11 mouse cellular contexts compared by ENCODE assay signal in genomic region chrX:164787293-164787692, GRCm38 (mm10).
DNase-seq lines count a peak whose midpoint lies in the region; ATAC-seq and TF ChIP-seq lines count a peak whose summit lies in the region.
"Had no signal": no experiment of that assay in that cellular context is flagged by ENCODE, and none has a peak within 500 bp of the region (broad histone marks: within the 10 kb centered on the region; RNA-seq: fewer than 3 reads in every experiment).

No protein-coding gene starts in this region.

- no peak overlapping the region for H3K4me3 ChIP-seq in small intestine, adult 2 months (ENCODE audit: low read depth, low read length)
- H3K4me3 ChIP-seq: midbrain, embryonic 12.5 days had no signal

- TF ChIP-seq CTCF in small intestine, adult 2 months (IDR thresholded peaks at IDR 0.05; ENCODE audit: extremely low read depth, insufficient read length, insufficient replicate concordance, low read depth, low read length): peak; percentile 7; the same call in 1 of the 2 replicates

- no peak for TF ChIP-seq POLR2A in small intestine, adult 2 months (IDR thresholded peaks at IDR 0.05; ENCODE audit: low read depth, low read length)

- DNase-seq in gastrocnemius, adult 18-20 months (ENCODE audit: low spot score): peak; percentile 0
- DNase-seq in gastrocnemius, adult 8-10 months (ENCODE audit: low spot score in 2 of 2): no peak
- peak; percentile 12 for DNase-seq in spleen, adult 18-20 months
- no peak for DNase-seq in spleen, adult 12 weeks (ENCODE audit: low spot score)
- no peak for DNase-seq in layer of hippocampus, postnatal 25 days (ENCODE audit: extremely low spot score in 1 of 2, low spot score in 1 of 2)
- DNase-seq in layer of hippocampus, postnatal 14 days (ENCODE audit: low spot score in 2 of 2): no peak
- DNase-seq: cerebellum, adult 18-20 months; retina, postnatal 1 day had no signal

- H3K36me3 ChIP-seq in small intestine, adult 2 months (ENCODE audit: control insufficient read depth, insufficient read depth, low read length): no peaks in the 10 kb centered on the region
- H3K36me3 ChIP-seq: midbrain, embryonic 12.5 days had no signal

- peak; percentile 76 to 77; a peak in 3 of 4 replicates for ATAC-seq in hematopoietic stem cell, adult 5-6 weeks (replicated peaks in 1 of 2; ENCODE audit: insufficient read depth in 1 of 2, low FRiP score in 2 of 2, low TSS enrichment in 1 of 2, low read depth in 1 of 2, poor library complexity in 2 of 2, severe bottlenecking in 2 of 2)

- H3K4me1 ChIP-seq in small intestine, adult 2 months (ENCODE audit: control insufficient read depth, insufficient read depth, insufficient read length, low read length): no peaks in the 10 kb centered on the region
- H3K4me1 ChIP-seq: midbrain, embryonic 12.5 days had no signal

- H3K27ac ChIP-seq in small intestine, adult 2 months (ENCODE audit: insufficient read depth, low read depth, low read length): no peak overlapping the region
- H3K27ac ChIP-seq: midbrain, embryonic 12.5 days had no signal

- WGBS in small intestine, adult 2 months: 22% methylated on average over 3 of the region's 3 CpGs

- no peaks in the 10 kb centered on the region for H3K27me3 ChIP-seq in small intestine, adult 2 months (ENCODE audit: control insufficient read depth, insufficient read depth, low read length)
- H3K27me3 ChIP-seq: midbrain, embryonic 12.5 days had no signal

Comparison
In these comparisons a context has a peak if more than half of its experiments do, and no peak if none do; other contexts are left out.
1. DNase-seq: peak in gastrocnemius, adult 18-20 months (single experiment) and spleen, adult 18-20 months (2 of 2); none in gastrocnemius, adult 8-10 months (0 of 2), spleen, adult 12 weeks (single experiment), layer of hippocampus, postnatal 25 days (0 of 2) and layer of hippocampus, postnatal 14 days (0 of 2).